In genomic region chr6:124582231-124582630, GRCm38 (mm10) we compare ENCODE assay signal across 29 mouse cellular contexts. TPM values are rescaled to one million over a fixed set of nuclear protein-coding genes. Genes with fewer than 3 reads are reported as not detected.
DNase-seq lines count a peak whose midpoint lies in the region; ATAC-seq lines count a peak whose summit lies in the region.
"Had no signal": no experiment of that assay in that cellular context is flagged by ENCODE, and none has a peak within 500 bp of the region (broad histone marks: within the 10 kb centered on the region; RNA-seq: fewer than 3 reads in every experiment).

No protein-coding gene starts in this region.

- peak; percentile 26 for DNase-seq in adrenal gland, adult 8-10 months
- no peak for DNase-seq in adrenal gland, postnatal 25 days
- peak; percentile 12 for DNase-seq in NIH3T3 (ENCODE audit: low read depth)
- DNase-seq in adrenal gland, postnatal 14 days, result peak; percentile 11
- no peak for DNase-seq in frontal cortex, postnatal 10 days (ENCODE audit: low spot score in 2 of 2)
- DNase-seq: cerebellum, adult 11 months; cerebellum, adult 2 months; cerebellum, adult 9-11 months; cerebellum, postnatal 25 days; gastrocnemius, postnatal 10 days; gastrocnemius, postnatal 36 days; kidney, adult 11 months; kidney, adult 8-10 months had no signal

- H3K27me3 ChIP-seq in forebrain, embryonic 13.5 days, result no peaks in the 10 kb centered on the region
- H3K27me3 ChIP-seq: embryonic facial prominence, embryonic 12.5 days; embryonic facial prominence, embryonic 15.5 days; forebrain, embryonic 15.5 days; hindbrain, embryonic 13.5 days; intestine, embryonic 15.5 days had no signal

- no peak for ATAC-seq in forebrain, embryonic 13.5 days
- ATAC-seq: forebrain, embryonic 15.5 days; hindbrain, embryonic 16.5 days; intestine, embryonic 15.5 days; Patski had no signal

- H3K4me3 ChIP-seq in forebrain, embryonic 13.5 days, result no peak overlapping the region
- H3K4me3 ChIP-seq: embryonic facial prominence, embryonic 12.5 days; embryonic facial prominence, embryonic 15.5 days; forebrain, embryonic 15.5 days; hindbrain, embryonic 10.5 days; hindbrain, embryonic 13.5 days; intestine, embryonic 15.5 days had no signal

- no peak overlapping the region for H3K27ac ChIP-seq in forebrain, embryonic 13.5 days
- H3K27ac ChIP-seq: embryonic facial prominence, embryonic 12.5 days; embryonic facial prominence, embryonic 15.5 days; forebrain, embryonic 15.5 days; hindbrain, embryonic 10.5 days; hindbrain, embryonic 13.5 days; intestine, embryonic 15.5 days had no signal

- H3K9ac ChIP-seq in forebrain, embryonic 13.5 days, result no peak overlapping the region
- H3K9ac ChIP-seq: embryonic facial prominence, embryonic 12.5 days; embryonic facial prominence, embryonic 15.5 days; forebrain, embryonic 15.5 days; hindbrain, embryonic 13.5 days; intestine, embryonic 15.5 days had no signal

- no peak overlapping the region for H3K4me2 ChIP-seq in forebrain, embryonic 13.5 days
- H3K4me2 ChIP-seq: embryonic facial prominence, embryonic 12.5 days; embryonic facial prominence, embryonic 15.5 days; forebrain, embryonic 15.5 days; heart, embryonic 11.5 days; hindbrain, embryonic 13.5 days; intestine, embryonic 15.5 days had no signal

- no peaks in the 10 kb centered on the region for H3K4me1 ChIP-seq in forebrain, embryonic 13.5 days
- H3K4me1 ChIP-seq: embryonic facial prominence, embryonic 12.5 days; embryonic facial prominence, embryonic 15.5 days; forebrain, embryonic 15.5 days; hindbrain, embryonic 10.5 days; hindbrain, embryonic 13.5 days; intestine, embryonic 15.5 days had no signal

- H3K36me3 ChIP-seq in forebrain, embryonic 13.5 days (ENCODE audit: poor library complexity, severe bottlenecking), result no peaks in the 10 kb centered on the region
- H3K36me3 ChIP-seq: embryonic facial prominence, embryonic 12.5 days; embryonic facial prominence, embryonic 15.5 days; forebrain, embryonic 15.5 days; hindbrain, embryonic 10.5 days; hindbrain, embryonic 13.5 days; intestine, embryonic 15.5 days had no signal

- H3K9me3 ChIP-seq in forebrain, embryonic 13.5 days (replicated peaks), result no peaks in the 10 kb centered on the region
- H3K9me3 ChIP-seq: embryonic facial prominence, embryonic 12.5 days; embryonic facial prominence, embryonic 15.5 days; forebrain, embryonic 15.5 days; hindbrain, embryonic 10.5 days; hindbrain, embryonic 13.5 days; intestine, embryonic 15.5 days had no signal

- 85% methylated on average over 1 of the region's 1 CpGs for WGBS in forebrain, embryonic 13.5 days

RNA-seq across cellular contexts. Expression of gene C1rb, which starts 12.1 kb away (rescaled TPM):
- 10 to 100 TPM in 2 of 4 experiments, 1 to 10 TPM in 2; 5.9 to 19.1 (median 12.4) TPM for total RNA-seq in adrenal gland, adult 8-10 months (2022)
- 2.7 and 4.7 TPM in 2 replicates for total RNA-seq in adrenal gland, postnatal 25 days (2021)
- 3.1 and 6.0 TPM in 2 replicates for total RNA-seq in adrenal gland, postnatal 14 days (2021)
- polyA plus RNA-seq in forebrain, embryonic 13.5 days (2015; fragmentation: Nextera tagmentation; extraction: Ambion mirVana), result not detected in 2 replicates
- total RNA-seq: common myeloid progenitor, adult 5-6 weeks; ES-E14; granulocyte monocyte progenitor cell, adult 5-6 weeks had no signal
- polyA plus RNA-seq: cerebellum, adult 2 months; embryonic facial prominence, embryonic 12.5 days; embryonic facial prominence, embryonic 15.5 days; forebrain, embryonic 11.5 days; heart, embryonic 11.5 days; heart, embryonic 14.5 days; heart, postnatal 0 days; hindbrain, embryonic 10.5 days; hindbrain, embryonic 13.5 days; intestine, embryonic 15.5 days had no signal

RNA-seq across cellular contexts. Expression of gene C1s1, which starts 40.1 kb away (rescaled TPM):
- 100 to 1,000 TPM in 1 of 4 experiments, 10 to 100 TPM in 3; 46.9 to 107 (median 72.7) TPM for total RNA-seq in adrenal gland, adult 8-10 months (2022)
- 36.5 and 38.0 TPM in 2 replicates for total RNA-seq in adrenal gland, postnatal 25 days (2021)
- total RNA-seq in adrenal gland, postnatal 14 days (2021), result 51.8 and 66.5 TPM in 2 replicates
- 0.14 and 0.40 TPM in 2 replicates for polyA plus RNA-seq in forebrain, embryonic 13.5 days (2015; fragmentation: Nextera tagmentation; extraction: Ambion mirVana)
- total RNA-seq: common myeloid progenitor, adult 5-6 weeks; granulocyte monocyte progenitor cell, adult 5-6 weeks had no signal
- polyA plus RNA-seq: forebrain, embryonic 11.5 days had no signal

RNA-seq across cellular contexts. Expression of gene C1s2, which starts 53.7 kb away (rescaled TPM):
- 1 to 10 TPM; 1.8 to 4.1 (median 3.0) TPM for total RNA-seq in adrenal gland, adult 8-10 months (2022)
- total RNA-seq in adrenal gland, postnatal 25 days (2021), result 1.7 and 2.9 TPM in 2 replicates
- 2.7 and 2.9 TPM in 2 replicates for total RNA-seq in adrenal gland, postnatal 14 days (2021)
- polyA plus RNA-seq in forebrain, embryonic 13.5 days (2015; fragmentation: Nextera tagmentation; extraction: Ambion mirVana), result 0.13 TPM in 1 of 2 replicates, not detected in the other
- total RNA-seq: granulocyte monocyte progenitor cell, adult 5-6 weeks had no signal
- polyA plus RNA-seq: embryonic facial prominence, embryonic 12.5 days; forebrain, embryonic 11.5 days; heart, embryonic 11.5 days; heart, embryonic 14.5 days; hindbrain, embryonic 10.5 days; hindbrain, embryonic 16.5 days; intestine, embryonic 15.5 days had no signal

Comparison
In these comparisons a context has a peak if more than half of its experiments do, and no peak if none do; other contexts are left out.
1. DNase-seq: peak in adrenal gland, adult 8-10 months (single experiment), NIH3T3 (single experiment) and adrenal gland, postnatal 14 days (single experiment); none in adrenal gland, postnatal 25 days (single experiment) and frontal cortex, postnatal 10 days (0 of 2).